Mouse (Mus musculus) limb, embryonic 10.5 days (tissue): ENCODE measurements around the gene Fto. TPM values are rescaled to one million over a fixed set of nuclear protein-coding genes. Genes with fewer than 3 reads are reported as not detected.

ENCODE experiments used
- DNase-seq: peaks from one replicate; pipeline ENCODE4 v3.0.0-alpha.2; 2017; ENCODE audit warnings: low spot score
- H3K27ac ChIP-seq: fragments of 300-500 bp; sonication (generic); 2 replicates; pipeline ENCODE4 v1.5.1; 2016; ENCODE audit warnings: mild to moderate bottlenecking
- H3K27me3 ChIP-seq: fragments of 300-500 bp; sonication (generic); 2 replicates; pipeline ENCODE4 v1.6.1; 2016; ENCODE audit warnings: low read depth, mild to moderate bottlenecking; ENCODE audit not compliant: poor library complexity, severe bottlenecking
- H3K36me3 ChIP-seq: fragments of 300-500 bp; sonication (generic); 2 replicates; pipeline ENCODE4 v1.6.1; 2016; ENCODE audit warnings: mild to moderate bottlenecking, moderate library complexity
- H3K4me1 ChIP-seq: fragments of 300-500 bp; sonication (generic); 2 replicates; pipeline ENCODE4 v1.6.1; 2016
- H3K4me3 ChIP-seq: fragments of 300-500 bp; sonication (generic); 2 replicates; pipeline ENCODE4 v1.5.1; 2016; ENCODE audit warnings: mild to moderate bottlenecking, moderate library complexity
- H3K9me3 ChIP-seq: fragments of 300-500 bp; sonication (generic); replicated peaks from 2 replicates; pipeline ENCODE4 v1.6.1; 2016; ENCODE audit warnings: mild to moderate bottlenecking
- WGBS: fragments of 180-500 bp; shearing (Covaris S2); methylation state at CpG from one replicate; pipeline ENCODE4 v1.1.7; 2016; 5-methylcytosine and 5-hydroxymethylcytosine counted together
- polyA plus RNA-seq: library from polyadenylated mRNA; unstranded; fragments of >200 nt; fragmentation: Nextera tagmentation; extraction: Ambion mirVana; gene quantifications from 2 replicates; pipeline ENCODE4 v1.2.1, GENCODE M21; 2016

Fto gene
- polyA plus RNA-seq, 1 experiment from 2014 or later, result 100 TPM

DNA sequence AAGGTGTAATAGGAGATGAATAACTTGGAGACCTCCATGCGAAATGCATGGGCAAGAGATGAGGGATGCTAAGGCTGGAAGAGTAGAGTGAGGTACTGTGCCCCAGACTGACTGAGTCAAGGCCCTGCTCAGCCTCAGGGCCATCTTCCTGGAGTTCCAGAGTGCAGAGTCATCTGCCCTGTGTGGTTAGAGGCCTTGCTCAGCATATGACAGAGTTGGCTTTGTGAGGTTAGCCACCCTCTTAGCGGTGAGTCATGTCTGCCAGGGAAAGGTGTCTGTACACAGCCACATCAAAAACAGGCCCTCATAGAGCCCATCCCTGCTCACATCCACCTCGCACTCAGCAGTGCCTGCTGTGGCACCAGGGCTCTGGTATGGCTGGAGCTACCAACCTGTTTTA is 232.2 kb downstream of the Fto start:
- no peaks in the 10 kb centered on the region for H3K9me3 ChIP-seq
- no peak for DNase-seq
- no peaks in the 10 kb centered on the region for H3K36me3 ChIP-seq
- no peak overlapping the region for H3K4me3 ChIP-seq
- H3K27me3 ChIP-seq, result peaks cover 91% of the 10 kb centered on the region
- 84% methylated on average over 3 of the region's 3 CpGs for WGBS
- peaks cover 20% of the 10 kb centered on the region for H3K4me1 ChIP-seq
- no peak overlapping the region for H3K27ac ChIP-seq

DNA sequence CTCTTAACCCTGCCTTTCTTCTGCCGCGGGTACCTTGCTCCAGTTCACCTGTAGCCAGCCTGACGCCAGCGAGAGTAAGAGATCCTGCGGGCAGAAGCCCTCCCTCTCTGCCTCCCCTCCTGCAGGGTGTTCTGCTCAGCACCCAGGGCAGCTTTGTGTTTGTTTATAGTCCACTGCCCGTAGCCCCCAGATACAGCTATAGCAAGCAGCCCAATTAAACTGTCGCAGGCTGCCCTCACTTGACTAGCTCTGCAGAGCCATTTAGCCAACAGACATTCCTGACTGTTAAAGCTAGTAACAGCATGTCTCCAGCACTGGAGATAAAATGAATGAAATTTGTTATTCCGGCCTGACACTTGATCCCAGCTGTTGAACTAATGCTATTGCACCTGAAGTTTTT is 233.3 kb downstream of the Fto start:
- H3K27ac ChIP-seq, result no peak overlapping the region
- H3K4me1 ChIP-seq, result peaks cover 24% of the 10 kb centered on the region
- no peaks in the 10 kb centered on the region for H3K36me3 ChIP-seq
- H3K9me3 ChIP-seq, result no peaks in the 10 kb centered on the region
- DNase-seq, result no peak
- 31% methylated on average over 8 of the region's 8 CpGs for WGBS
- peaks cover 91% of the 10 kb centered on the region for H3K27me3 ChIP-seq
- no peak overlapping the region for H3K4me3 ChIP-seq

DNA sequence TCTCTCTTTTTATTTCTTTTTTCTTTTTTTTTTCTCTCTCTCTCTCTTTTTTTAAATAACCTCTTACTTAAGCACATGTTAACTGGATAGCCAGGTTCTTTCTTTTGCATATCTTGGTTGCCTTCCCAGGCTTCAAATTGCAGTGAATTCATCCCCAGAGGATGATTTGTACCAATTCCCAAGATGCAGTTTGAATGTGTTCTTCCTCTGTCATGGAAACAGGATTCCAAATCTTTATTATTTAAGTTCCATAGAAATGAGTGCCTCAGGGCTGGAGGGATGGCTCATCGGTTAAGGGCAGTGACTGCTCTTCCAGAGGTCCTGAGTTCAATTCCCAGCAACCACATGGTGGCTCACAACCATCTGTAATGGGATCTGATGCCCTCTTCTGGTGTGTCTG is 236.8 kb downstream of the Fto start:
- peaks cover 32% of the 10 kb centered on the region for H3K4me1 ChIP-seq
- peaks cover 89% of the 10 kb centered on the region for H3K27me3 ChIP-seq
- no peaks in the 10 kb centered on the region for H3K36me3 ChIP-seq
- WGBS, result 91% methylated on average over 1 of the region's 1 CpGs
- no peaks in the 10 kb centered on the region for H3K9me3 ChIP-seq
- no peak for DNase-seq
- H3K4me3 ChIP-seq, result no peak overlapping the region
- H3K27ac ChIP-seq, result no peak overlapping the region

DNA sequence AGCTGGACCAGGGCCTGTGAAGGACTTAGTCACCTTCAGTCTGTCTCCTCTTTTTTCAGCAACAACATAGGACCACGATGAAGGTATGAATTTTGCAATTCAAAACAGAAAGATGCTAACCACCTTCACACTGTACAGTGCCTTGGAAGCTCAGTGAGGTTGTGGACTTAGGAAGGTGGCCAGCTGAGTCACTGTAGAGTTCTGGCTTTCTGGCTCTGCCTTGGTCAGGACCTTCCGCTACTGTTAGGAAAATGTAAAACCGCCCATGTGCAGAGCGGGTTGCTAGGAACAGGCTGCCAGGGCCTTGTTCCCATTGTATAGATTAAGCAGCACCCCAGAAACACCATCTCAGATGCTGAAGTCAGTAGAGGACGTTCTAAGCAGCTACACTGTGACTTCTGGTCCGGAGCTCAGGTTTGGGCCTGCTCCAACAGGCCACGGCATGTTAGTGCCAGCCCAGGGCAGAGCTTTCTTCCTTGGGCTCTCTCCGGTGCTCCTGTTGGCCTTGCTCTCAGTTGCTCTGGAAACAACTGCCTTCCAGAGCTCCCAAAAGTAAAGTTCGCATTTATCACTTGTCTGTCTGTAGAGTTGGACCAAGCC is 237.9 kb downstream of the Fto start:
- Histone ChIP-seq H3K9me3 (no peaks in the 10 kb centered on the region), H3K36me3 (no peaks in the 10 kb centered on the region), H3K27me3 (peaks cover 89% of the 10 kb centered on the region), H3K4me3 (no peak overlapping the region), H3K4me1 (peaks cover 22% of the 10 kb centered on the region), H3K27ac (no peak overlapping the region; the same call in 1 of the 2 replicates)
- DNase-seq, result no peak
- WGBS, result 82% methylated on average over 9 of the region's 9 CpGs

- H3K27me3 ChIP-seq, result peaks cover 89% of the 10 kb centered on the region
- no peak overlapping the region for H3K4me3 ChIP-seq
- H3K9me3 ChIP-seq, result no peaks in the 10 kb centered on the region
- H3K4me1 ChIP-seq, result peaks cover 16% of the 10 kb centered on the region
- no peak overlapping the region; the same call in 1 of the 2 replicates for H3K27ac ChIP-seq
- DNase-seq, result no peak
- WGBS, result 38% methylated on average over 10 of the region's 10 CpGs
- no peaks in the 10 kb centered on the region for H3K36me3 ChIP-seq
Observed at GRCm38 (mm10) chr8:91551775-91552538, 238.6 kb downstream of the Fto start.

DNA sequence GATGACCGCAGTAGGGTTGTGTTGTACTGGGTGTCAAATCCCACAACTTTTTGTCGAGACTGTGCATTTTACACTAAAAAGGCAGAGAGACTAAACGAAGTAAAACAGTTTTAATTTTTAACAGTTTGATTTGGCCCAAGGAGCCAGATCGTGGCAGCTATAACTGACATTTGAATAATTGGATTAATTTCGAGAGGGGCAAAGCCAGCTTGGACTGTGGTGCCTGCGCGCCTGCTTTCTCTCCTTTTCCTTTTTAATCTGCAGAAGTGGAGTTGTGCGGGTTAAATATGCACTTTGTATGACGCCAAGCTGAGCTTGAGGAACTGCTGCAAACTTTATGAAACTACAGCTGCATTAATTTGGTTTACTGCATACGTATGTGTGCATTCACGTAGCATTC is 239.3 kb downstream of the Fto start:
- no peaks in the 10 kb centered on the region for H3K9me3 ChIP-seq
- DNase-seq, result no peak
- no peak overlapping the region for H3K4me3 ChIP-seq
- WGBS, result 96% methylated on average over 11 of the region's 11 CpGs
- H3K27ac ChIP-seq, result no peak overlapping the region
- peaks cover 15% of the 10 kb centered on the region for H3K4me1 ChIP-seq
- peaks cover 89% of the 10 kb centered on the region for H3K27me3 ChIP-seq
- H3K36me3 ChIP-seq, result no peaks in the 10 kb centered on the region

DNA sequence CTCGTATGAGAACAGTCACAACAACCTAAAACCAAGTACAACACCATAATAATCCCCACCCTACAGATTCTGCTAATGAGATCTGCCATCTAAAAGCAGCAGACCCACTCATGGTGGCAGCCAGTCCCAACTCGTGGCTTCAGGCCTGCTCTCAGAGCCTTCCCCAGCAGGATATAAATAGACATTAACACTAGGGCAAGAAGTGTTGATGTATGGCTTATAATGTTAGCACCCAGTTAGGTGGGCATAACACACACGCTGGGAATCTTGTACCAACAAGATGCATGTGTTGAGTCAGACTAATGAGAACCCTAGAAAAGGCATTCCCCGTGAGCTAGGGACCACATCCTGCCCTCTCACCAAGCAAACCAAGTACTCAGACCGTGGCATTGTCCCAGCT is 240.1 kb downstream of the Fto start:
- H3K36me3 ChIP-seq, result no peaks in the 10 kb centered on the region
- no peaks in the 10 kb centered on the region for H3K9me3 ChIP-seq
- peaks cover 87% of the 10 kb centered on the region for H3K27me3 ChIP-seq
- no peak for DNase-seq
- peaks cover 23% of the 10 kb centered on the region for H3K4me1 ChIP-seq
- 76% methylated on average over 5 of the region's 5 CpGs for whole genome bisulfite sequencing
- H3K27ac ChIP-seq, result no peak overlapping the region
- H3K4me3 ChIP-seq, result no peak overlapping the region

GRCm38 (mm10) chr8:91557041-91557587 is 243.8 kb downstream of the Fto start:
- Histone ChIP-seq H3K27ac (no peak overlapping the region), H3K9me3 (no peaks in the 10 kb centered on the region), H3K27me3 (peaks cover 84% of the 10 kb centered on the region), H3K4me1 (peaks cover 21% of the 10 kb centered on the region), H3K36me3 (no peaks in the 10 kb centered on the region), H3K4me3 (no peak overlapping the region)
- DNase-seq, result no peak
- 93% methylated on average over 5 of the region's 5 CpGs for WGBS

GRCm38 (mm10) chr8:91558408-91558807 is 245.1 kb downstream of the Fto start:
- no peak overlapping the region for H3K27ac ChIP-seq
- H3K9me3 ChIP-seq, result no peaks in the 10 kb centered on the region
- H3K4me3 ChIP-seq, result no peak overlapping the region
- H3K4me1 ChIP-seq, result peaks cover 29% of the 10 kb centered on the region
- H3K36me3 ChIP-seq, result no peaks in the 10 kb centered on the region
- peak; percentile 57 for DNase-seq
- 39% methylated on average over 6 of the region's 6 CpGs for WGBS
- peaks cover 77% of the 10 kb centered on the region for H3K27me3 ChIP-seq

DNA sequence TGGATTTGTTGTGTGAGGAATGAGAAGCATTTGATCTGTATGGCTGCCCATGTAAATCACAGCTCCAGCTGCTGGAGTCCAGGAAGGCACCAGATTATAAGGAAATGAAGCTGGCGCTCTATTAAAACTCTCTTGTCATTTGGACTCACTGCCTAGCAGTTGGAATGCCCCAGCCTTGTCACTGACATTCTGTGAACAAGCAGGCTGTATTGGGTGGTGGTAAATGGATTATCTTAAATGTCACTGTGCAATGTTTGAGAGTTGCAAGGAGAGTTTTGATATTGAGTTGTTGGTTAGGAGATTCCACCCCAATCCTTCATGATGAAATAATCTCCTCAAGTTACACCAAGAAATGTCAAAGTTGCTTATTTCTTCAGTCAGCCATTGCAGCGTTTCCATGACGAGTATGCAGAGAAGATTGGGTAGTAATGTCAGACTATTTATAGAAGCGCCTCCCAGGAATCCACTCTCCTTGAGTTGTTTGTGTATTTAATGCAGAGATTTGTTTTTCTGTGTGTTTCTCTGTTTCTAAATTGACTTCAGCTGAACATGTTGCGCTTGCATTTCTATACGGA is 246.8 kb downstream of the Fto start:
- peaks cover 29% of the 10 kb centered on the region for H3K4me1 ChIP-seq
- no peak overlapping the region for H3K27ac ChIP-seq
- H3K9me3 ChIP-seq, result no peaks in the 10 kb centered on the region
- H3K36me3 ChIP-seq, result no peaks in the 10 kb centered on the region
- 91% methylated on average over 6 of the region's 6 CpGs for WGBS
- no peak for DNase-seq
- H3K4me3 ChIP-seq, result no peak overlapping the region
- peaks cover 69% of the 10 kb centered on the region for H3K27me3 ChIP-seq

DNA sequence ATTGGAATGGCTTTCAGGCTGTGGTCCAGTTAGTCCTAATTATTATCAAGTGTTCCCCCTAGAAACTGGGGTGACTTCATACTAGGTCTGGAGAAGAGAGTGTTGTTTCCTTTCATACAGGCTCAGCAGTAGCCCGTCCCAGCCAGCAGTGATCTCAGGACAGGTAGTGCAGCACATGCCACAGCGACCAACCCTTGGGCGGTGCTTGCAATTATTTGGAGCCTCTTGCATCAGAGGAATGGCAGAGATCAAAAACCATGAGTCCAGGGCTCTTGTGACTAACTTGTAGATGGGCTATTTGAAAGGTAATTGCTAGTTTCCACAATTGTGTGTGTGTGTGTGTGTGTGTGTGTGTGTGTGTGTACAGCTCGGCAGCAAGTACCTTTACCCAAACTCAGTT is 247.9 kb downstream of the Fto start:
- H3K9me3 ChIP-seq, result no peaks in the 10 kb centered on the region
- WGBS, result 82% methylated on average over 4 of the region's 4 CpGs
- peaks cover 33% of the 10 kb centered on the region for H3K4me1 ChIP-seq

GRCm38 (mm10) chr8:91562600-91562999 is 249.3 kb downstream of the Fto start:
- Histone ChIP-seq H3K27ac (no peak overlapping the region), H3K27me3 (peaks cover 64% of the 10 kb centered on the region), H3K4me1 (peaks cover 45% of the 10 kb centered on the region), H3K4me3 (no peak overlapping the region), H3K36me3 (no peaks in the 10 kb centered on the region), H3K9me3 (no peaks in the 10 kb centered on the region)
- WGBS, result 49% methylated on average over 7 of the region's 7 CpGs
- no peak for DNase-seq

More for the DNA sequence above, 247.9 kb downstream of the Fto start:
- H3K27me3 ChIP-seq, result peaks cover 68% of the 10 kb centered on the region
- H3K36me3 ChIP-seq, result no peaks in the 10 kb centered on the region
- H3K4me3 ChIP-seq, result no peak overlapping the region
- no peak for DNase-seq
- no peak overlapping the region for H3K27ac ChIP-seq

GRCm38 (mm10) chr8:91563326-91563725 is 250.0 kb downstream of the Fto start:
- WGBS, result 91% methylated on average over 3 of the region's 3 CpGs
- no peak overlapping the region for H3K4me3 ChIP-seq
- H3K4me1 ChIP-seq, result peaks cover 45% of the 10 kb centered on the region
- no peaks in the 10 kb centered on the region for H3K9me3 ChIP-seq
- H3K36me3 ChIP-seq, result no peaks in the 10 kb centered on the region
- peaks cover 66% of the 10 kb centered on the region for H3K27me3 ChIP-seq
- H3K27ac ChIP-seq, result no peak overlapping the region
- DNase-seq, result no peak
